Mouse (Mus musculus) limb, embryonic 15.5 days (tissue): ENCODE data around the gene Pde6h. TPM values are rescaled to one million over a fixed set of nuclear protein-coding genes. Genes with fewer than 3 reads are reported as not detected.
"Not testable (repeated sequence)": the region's sequence is repeated elsewhere in the genome, so short reads cannot be mapped to it uniquely, and the experiment has no call there.

ENCODE experiments used
- ATAC-seq: fragments of 200-750 bp; cut with Nextera tagmentation; 2 replicates; pipeline ENCODE4 v1.8.0; 2017; ENCODE audit warnings: low read depth, moderate TSS enrichment; ENCODE audit not compliant: insufficient number of reproducible peaks, low FRiP score, low TSS enrichment
- H3K27ac ChIP-seq: fragments of 300-500 bp; sonication (generic); 2 replicates; pipeline ENCODE4 v1.5.1; 2015; ENCODE audit warnings: moderate library complexity, mild to moderate bottlenecking, inconsistent platforms
- H3K27me3 ChIP-seq: fragments of 300-500 bp; sonication (generic); 2 replicates; pipeline ENCODE4 v1.6.1; 2015; ENCODE audit warnings: inconsistent platforms
- H3K36me3 ChIP-seq: fragments of 300-500 bp; sonication (generic); 2 replicates; pipeline ENCODE4 v1.6.1; 2015; ENCODE audit warnings: inconsistent platforms
- H3K4me1 ChIP-seq: fragments of 300-500 bp; sonication (generic); 2 replicates; pipeline ENCODE4 v1.6.1; 2015; ENCODE audit warnings: inconsistent platforms
- H3K4me2 ChIP-seq: fragments of 300-500 bp; sonication (generic); 2 replicates; pipeline ENCODE4 v1.6.1; 2015; ENCODE audit warnings: mild to moderate bottlenecking, inconsistent platforms
- H3K4me3 ChIP-seq: fragments of 300-500 bp; sonication (generic); 2 replicates; pipeline ENCODE4 v1.5.1; 2015; ENCODE audit warnings: mild to moderate bottlenecking, inconsistent platforms
- H3K9ac ChIP-seq: fragments of 300-500 bp; sonication (generic); 2 replicates; pipeline ENCODE4 v1.6.1; 2015; ENCODE audit warnings: inconsistent platforms
- H3K9me3 ChIP-seq: fragments of 300-500 bp; sonication (generic); 2 replicates; pipeline ENCODE4 v1.6.1; 2016; ENCODE audit warnings: inconsistent platforms
- WGBS: fragments of 180-500 bp; shearing (Covaris S2); methylation state at CpG from one replicate; pipeline ENCODE4 v1.1.7; 2015; 5-methylcytosine and 5-hydroxymethylcytosine counted together
- polyA plus RNA-seq: library from polyadenylated mRNA; unstranded; fragments of >200 nt; fragmentation: Nextera tagmentation; extraction: Ambion mirVana; gene quantifications from 2 replicates; pipeline ENCODE4 v1.2.1, GENCODE M21; 2015

Pde6h gene
- 0.19 TPM in 1 of 2 replicates, not detected in the other for polyA plus RNA-seq

- H3K27me3 ChIP-seq = no peaks in the 10 kb centered on the region
- WGBS = 90% methylated on average over 8 of the region's 8 CpGs
- no peak for ATAC-seq
- no peak within 1 kb of the TSS for H3K4me2 ChIP-seq
- H3K4me1 ChIP-seq = peaks cover 8% of the 10 kb centered on the region
- H3K4me3 ChIP-seq = no peak within 1 kb of the TSS
- no peaks in the 10 kb centered on the region for H3K36me3 ChIP-seq
- H3K9ac ChIP-seq = no peak within 1 kb of the TSS
- no peak within 1 kb of the TSS for H3K27ac ChIP-seq
- no peaks in the 10 kb centered on the region for H3K9me3 ChIP-seq
Observed at GRCm38 (mm10) chr6:136923532-136923931, at the start of gene Pde6h. TSS of gene Pde6h (plus strand) at chr6:136923832.

GRCm38 (mm10) chr6:136874599-136874998 lies 49.0 kb upstream of the Pde6h start:
- WGBS = 13% methylated on average over 8 of the region's 8 CpGs
- Histone ChIP-seq H3K4me2 (peak overlapping the region; percentile 45), H3K4me3 (peak overlapping the region; percentile 49)

GRCm38 (mm10) chr6:136875670-136876069 lies 48.0 kb upstream of the Pde6h start, which contains the start of gene Mgp:
TSS of gene Mgp (minus strand) at chr6:136875823.
- WGBS = 13% methylated on average over 9 of the region's 9 CpGs
- H3K36me3 ChIP-seq = peaks cover 3% of the 10 kb centered on the region; the same call in 1 of the 2 replicates
- H3K27me3 ChIP-seq = no peaks in the 10 kb centered on the region
- peak within 1 kb of the TSS; percentile 54 for H3K4me2 ChIP-seq
- peaks cover 21% of the 10 kb centered on the region for H3K4me1 ChIP-seq
- H3K4me3 ChIP-seq = peak within 1 kb of the TSS; percentile 49
- H3K9ac ChIP-seq = peak within 1 kb of the TSS; percentile 42; the same call in 1 of the 2 replicates
- ATAC-seq = peak; percentile 89
- no peaks in the 10 kb centered on the region for H3K9me3 ChIP-seq
- peak within 1 kb of the TSS; percentile 88 for H3K27ac ChIP-seq

More at GRCm38 (mm10) chr6:136874599-136874998, 49.0 kb upstream of the Pde6h start:
- peaks cover 21% of the 10 kb centered on the region for H3K4me1 ChIP-seq
- peaks cover 3% of the 10 kb centered on the region; the same call in 1 of the 2 replicates for H3K36me3 ChIP-seq
- no peaks in the 10 kb centered on the region for H3K9me3 ChIP-seq
- ATAC-seq = peak; percentile 36; the same call in 1 of the 2 replicates
- H3K27ac ChIP-seq = peak overlapping the region; percentile 71
- 0 out of 2 replicates have a peak overlapping the region, but pooled peaks have one; percentile 18 for H3K9ac ChIP-seq
- H3K27me3 ChIP-seq = no peaks in the 10 kb centered on the region

- no peak overlapping the region for H3K4me2 ChIP-seq
- H3K9ac ChIP-seq = no peak overlapping the region
- peak overlapping the region; percentile 47; the same call in 1 of the 2 replicates for H3K27ac ChIP-seq
- no peaks in the 10 kb centered on the region for H3K36me3 ChIP-seq
- no peaks in the 10 kb centered on the region for H3K27me3 ChIP-seq
- WGBS = 39% methylated on average over 8 of the region's 8 CpGs
- peaks cover 7% of the 10 kb centered on the region; the same call in 1 of the 2 replicates for H3K4me1 ChIP-seq
- H3K9me3 ChIP-seq = no peaks in the 10 kb centered on the region
- no peak overlapping the region for H3K4me3 ChIP-seq
- ATAC-seq = no peak; the same call in 1 of the 2 replicates
Observed at GRCm38 (mm10) chr6:136881678-136882077, 42.0 kb upstream of the Pde6h start.

GRCm38 (mm10) chr6:136883431-136883915 lies 40.2 kb upstream of the Pde6h start:
- Histone ChIP-seq H3K9ac (no peak overlapping the region), H3K4me3 (no peak overlapping the region), H3K36me3 (no peaks in the 10 kb centered on the region), H3K4me1 (peaks cover 15% of the 10 kb centered on the region; the same call in 1 of the 2 replicates), H3K9me3 (no peaks in the 10 kb centered on the region), H3K27ac (no peak overlapping the region), H3K27me3 (no peaks in the 10 kb centered on the region), H3K4me2 (no peak overlapping the region)
- ATAC-seq = no peak
- WGBS = 82% methylated on average over 3 of the region's 3 CpGs

GRCm38 (mm10) chr6:136883961-136884360 lies 39.7 kb upstream of the Pde6h start:
- H3K4me1 ChIP-seq = peaks cover 15% of the 10 kb centered on the region; the same call in 1 of the 2 replicates
- H3K9ac ChIP-seq = no peak overlapping the region
- no peak overlapping the region for H3K4me3 ChIP-seq
- ATAC-seq = no peak
- no peak overlapping the region for H3K27ac ChIP-seq
- no peaks in the 10 kb centered on the region for H3K27me3 ChIP-seq
- H3K4me2 ChIP-seq = no peak overlapping the region
- H3K9me3 ChIP-seq = no peaks in the 10 kb centered on the region
- WGBS = 94% methylated on average over 6 of the region's 6 CpGs
- H3K36me3 ChIP-seq = no peaks in the 10 kb centered on the region

- H3K4me3 ChIP-seq, H3K27me3 ChIP-seq, H3K4me2 ChIP-seq, ATAC-seq, H3K9ac ChIP-seq, H3K36me3 ChIP-seq, H3K27ac ChIP-seq, H3K9me3 ChIP-seq: not testable (repeated sequence)
- 58% methylated on average over 1 of the region's 1 CpGs for WGBS
- H3K4me1 ChIP-seq = peaks cover 15% of the 10 kb centered on the region; the same call in 1 of the 2 replicates
Observed at GRCm38 (mm10) chr6:136884766-136885165, 38.9 kb upstream of the Pde6h start.

GRCm38 (mm10) chr6:136887854-136888253 lies 35.8 kb upstream of the Pde6h start:
- Histone ChIP-seq H3K9ac (no peak overlapping the region), H3K4me3 (no peak overlapping the region), H3K9me3 (no peaks in the 10 kb centered on the region), H3K27me3 (no peaks in the 10 kb centered on the region), H3K4me2 (no peak overlapping the region), H3K27ac (peak overlapping the region; percentile 71), H3K4me1 (peaks cover 7% of the 10 kb centered on the region; the same call in 1 of the 2 replicates), H3K36me3 (no peaks in the 10 kb centered on the region)
- WGBS = 44% methylated on average over 9 of the region's 9 CpGs
- peak; percentile 40 for ATAC-seq

- no peak overlapping the region for H3K4me2 ChIP-seq
- H3K27ac ChIP-seq = no peak overlapping the region
- no peak overlapping the region for H3K4me3 ChIP-seq
- no peaks in the 10 kb centered on the region for H3K27me3 ChIP-seq
- no peaks in the 10 kb centered on the region for H3K36me3 ChIP-seq
- no peak for ATAC-seq
- H3K4me1 ChIP-seq = peaks cover 7% of the 10 kb centered on the region; the same call in 1 of the 2 replicates
- no peaks in the 10 kb centered on the region for H3K9me3 ChIP-seq
- 92% methylated on average over 6 of the region's 6 CpGs for WGBS
- H3K9ac ChIP-seq = no peak overlapping the region
Observed at GRCm38 (mm10) chr6:136889067-136889466, 34.6 kb upstream of the Pde6h start.

- Histone ChIP-seq H3K4me3 (no peak overlapping the region), H3K4me1 (peaks cover 11% of the 10 kb centered on the region; the same call in 1 of the 2 replicates), H3K27ac (no peak overlapping the region), H3K36me3 (no peaks in the 10 kb centered on the region), H3K9ac (no peak overlapping the region), H3K27me3 (no peaks in the 10 kb centered on the region), H3K4me2 (no peak overlapping the region), H3K9me3 (no peaks in the 10 kb centered on the region)
- WGBS = 93% methylated on average over 6 of the region's 6 CpGs
- ATAC-seq = no peak
Observed at GRCm38 (mm10) chr6:136889554-136889953, 34.1 kb upstream of the Pde6h start.

GRCm38 (mm10) chr6:136892002-136892401 lies 31.6 kb upstream of the Pde6h start:
- no peak for ATAC-seq
- Histone ChIP-seq H3K4me1 (peaks cover 18% of the 10 kb centered on the region; the same call in 1 of the 2 replicates), H3K27ac (no peak overlapping the region), H3K9me3 (no peaks in the 10 kb centered on the region), H3K9ac (no peak overlapping the region), H3K4me3 (no peak overlapping the region), H3K36me3 (no peaks in the 10 kb centered on the region), H3K27me3 (no peaks in the 10 kb centered on the region), H3K4me2 (no peak overlapping the region)
- 83% methylated on average over 2 of the region's 2 CpGs for WGBS

GRCm38 (mm10) chr6:136894532-136895339 lies 28.9 kb upstream of the Pde6h start:
- Histone ChIP-seq H3K9me3 (no peaks in the 10 kb centered on the region), H3K36me3 (no peaks in the 10 kb centered on the region), H3K9ac (no peak overlapping the region), H3K4me1 (peaks cover 18% of the 10 kb centered on the region; the same call in 1 of the 2 replicates), H3K4me3 (no peak overlapping the region), H3K27me3 (no peaks in the 10 kb centered on the region), H3K27ac (peak overlapping the region; percentile 63), H3K4me2 (no peak overlapping the region)
- no peak for ATAC-seq
- WGBS = 34% methylated on average over 15 of the region's 15 CpGs
